Mouse (Mus musculus): Measurements from ENCODE around the gene Gm10961.
"Not testable (repeated sequence)": the region's sequence is repeated elsewhere in the genome, so short reads cannot be mapped to it uniquely, and the experiment has no call there.

Gene Gm10961

GRCm38 (mm10) chr3:107612902-107613525, 18.1 kb upstream of the Gm10961 start:
- in situ Hi-C loops (cut with MboI; ENCODE audit: low sequenced_read_pairs): loop anchor here (5.0 kb wide), 1 partner anchor 61 kb away; no protein-coding TSS in a partner anchor

GRCm38 (mm10) chr3:107617800-107618199, 13.3 kb upstream of the Gm10961 start:
- in situ Hi-C loops (cut with MboI; ENCODE audit: low sequenced_read_pairs): no loop called here

- in situ Hi-C loops (cut with MboI; ENCODE audit: low sequenced_read_pairs): no loop called here
Measured at GRCm38 (mm10) chr3:107619911-107620310, 11.2 kb upstream of the Gm10961 start.

- in situ Hi-C loops (cut with MboI; ENCODE audit: low sequenced_read_pairs): no loop called here
Measured at GRCm38 (mm10) chr3:107621286-107622075, 9.6 kb upstream of the Gm10961 start.

GRCm38 (mm10) chr3:107622537-107622936, 8.6 kb upstream of the Gm10961 start:
- in situ Hi-C loops (cut with MboI; ENCODE audit: low sequenced_read_pairs): no loop called here

- in situ Hi-C loops (cut with MboI; ENCODE audit: low sequenced_read_pairs): no loop called here
Measured at GRCm38 (mm10) chr3:107624424-107624823, 6.7 kb upstream of the Gm10961 start.

- in situ Hi-C loops (cut with MboI; ENCODE audit: low sequenced_read_pairs): no loop called here
Measured at GRCm38 (mm10) chr3:107625536-107625935, 5.6 kb upstream of the Gm10961 start.

- in situ Hi-C loops (cut with MboI; ENCODE audit: low sequenced_read_pairs): no loop called here
Measured at GRCm38 (mm10) chr3:107626751-107627150, 4.4 kb upstream of the Gm10961 start.

GRCm38 (mm10) chr3:107627641-107628040, 3.5 kb upstream of the Gm10961 start:
- in situ Hi-C loops (cut with MboI; ENCODE audit: low sequenced_read_pairs): no loop called here

- in situ Hi-C loops (cut with MboI; ENCODE audit: low sequenced_read_pairs): no loop called here
Measured at GRCm38 (mm10) chr3:107628551-107628950, 2.6 kb upstream of the Gm10961 start.

GRCm38 (mm10) chr3:107629411-107629810, 1.7 kb upstream of the Gm10961 start:
- in situ Hi-C loops (cut with MboI; ENCODE audit: low sequenced_read_pairs): no loop called here

GRCm38 (mm10) chr3:107631523-107631958, 419 bp downstream of the Gm10961 start, which contains the start of gene Strip1:
Gene Strip1, minus strand, starts transcription at chr3:107631694.
- in situ Hi-C loops (cut with MboI; ENCODE audit: low sequenced_read_pairs): no loop called here

- in situ Hi-C loops (cut with MboI; ENCODE audit: low sequenced_read_pairs): no loop called here
Measured at GRCm38 (mm10) chr3:107632786-107633185, 1.7 kb downstream of the Gm10961 start.

- in situ Hi-C loops (cut with MboI; ENCODE audit: low sequenced_read_pairs): no loop called here
Measured at GRCm38 (mm10) chr3:107633906-107634305, 2.8 kb downstream of the Gm10961 start.

- in situ Hi-C loops (cut with MboI; ENCODE audit: low sequenced_read_pairs): no loop called here
Measured at GRCm38 (mm10) chr3:107635836-107636235, 4.7 kb downstream of the Gm10961 start.

GRCm38 (mm10) chr3:107636236-107636635, 5.1 kb downstream of the Gm10961 start:
- in situ Hi-C loops (cut with MboI; ENCODE audit: low sequenced_read_pairs): no loop called here

- in situ Hi-C loops (cut with MboI; ENCODE audit: low sequenced_read_pairs): no loop called here
Measured at GRCm38 (mm10) chr3:107637606-107638172, 6.6 kb downstream of the Gm10961 start.

- in situ Hi-C loops (cut with MboI; ENCODE audit: low sequenced_read_pairs): no loop called here
Measured at GRCm38 (mm10) chr3:107646947-107647346, 15.8 kb downstream of the Gm10961 start.

GRCm38 (mm10) chr3:107650276-107650675, 19.2 kb downstream of the Gm10961 start:
- in situ Hi-C loops (cut with MboI; ENCODE audit: low sequenced_read_pairs): not testable (repeated sequence)

- in situ Hi-C loops (cut with MboI; ENCODE audit: low sequenced_read_pairs): no loop called here
Measured at GRCm38 (mm10) chr3:107652968-107653367, 21.8 kb downstream of the Gm10961 start.

- in situ Hi-C loops (cut with MboI; ENCODE audit: low sequenced_read_pairs): no loop called here
Measured at GRCm38 (mm10) chr3:107654861-107655260, 23.7 kb downstream of the Gm10961 start.

GRCm38 (mm10) chr3:107655491-107655890, 24.4 kb downstream of the Gm10961 start:
- in situ Hi-C loops (cut with MboI; ENCODE audit: low sequenced_read_pairs): no loop called here
